Mouse (Mus musculus) thymus, postnatal 36 days (tissue): ENCODE results near the gene Eaf2.

Experiments
- DNase-seq, 2 experiments: peaks; one replicate each; pipeline ENCODE4 v3.0.0; 2022; ENCODE audit warnings: mixed read lengths in 2 of 2

Eaf2 gene

DNA sequence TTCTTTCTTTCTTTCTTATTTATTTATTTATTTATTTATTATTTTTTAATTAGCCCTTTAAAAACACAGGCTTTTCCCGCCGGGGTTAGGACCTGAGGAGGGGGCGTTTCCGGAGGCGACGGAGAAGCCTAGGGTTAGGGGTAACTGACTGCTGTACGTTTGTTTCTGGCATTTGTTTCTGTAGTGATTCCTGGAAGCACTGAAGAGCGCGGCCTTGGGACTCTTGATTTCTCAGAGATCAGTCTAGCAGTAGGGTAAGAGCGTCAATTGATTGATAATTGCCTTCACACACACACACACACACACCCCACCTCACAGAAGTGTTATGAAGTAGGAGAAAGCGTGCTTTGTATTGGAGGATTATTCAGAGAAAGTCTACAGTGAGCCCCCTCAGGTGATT is 46.0 kb downstream of the Eaf2 start:
- no peak for DNase-seq

DNA sequence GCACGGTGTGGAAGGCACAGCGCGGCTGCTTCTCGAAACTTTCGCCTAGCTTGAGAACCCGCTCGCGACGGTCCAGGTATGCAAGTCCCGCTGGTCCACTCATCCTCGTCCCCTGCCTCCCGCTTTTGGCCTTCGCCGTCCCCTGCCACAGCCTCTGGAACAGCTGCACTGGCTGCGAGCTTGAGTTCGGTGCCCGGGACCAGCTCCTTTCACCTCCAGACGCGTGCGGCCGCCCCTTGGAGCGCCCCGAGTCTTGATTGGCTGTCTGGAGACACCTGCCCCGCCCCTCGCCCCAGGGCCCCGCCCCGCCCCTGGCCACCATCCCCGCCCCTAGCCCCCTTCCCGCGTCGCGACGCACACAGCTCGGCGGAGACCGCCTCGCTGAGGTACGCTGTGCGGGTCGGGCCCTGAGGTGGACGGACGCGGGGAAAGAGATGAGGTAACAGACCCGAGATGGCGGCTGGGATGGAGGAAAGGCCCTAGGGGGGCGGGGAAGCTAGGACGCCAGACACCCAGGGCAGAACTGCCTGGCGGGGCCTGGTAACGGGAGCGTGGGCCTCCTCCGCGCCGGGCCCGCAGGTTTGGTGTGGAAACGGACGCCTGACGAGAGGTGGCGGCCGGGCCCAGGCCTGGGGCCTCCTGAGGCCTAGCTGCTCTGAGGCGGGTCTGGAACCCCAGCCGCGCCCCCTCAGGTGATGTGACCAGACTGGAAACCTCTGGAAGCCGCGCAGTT is 46.6 kb downstream of the Eaf2 start, which contains the start of gene Iqcb1:
Gene Iqcb1, plus strand, starts transcription at position 332 of the 733 bp plus-strand sequence.
- peak; percentile 86 to 88 for DNase-seq

DNA sequence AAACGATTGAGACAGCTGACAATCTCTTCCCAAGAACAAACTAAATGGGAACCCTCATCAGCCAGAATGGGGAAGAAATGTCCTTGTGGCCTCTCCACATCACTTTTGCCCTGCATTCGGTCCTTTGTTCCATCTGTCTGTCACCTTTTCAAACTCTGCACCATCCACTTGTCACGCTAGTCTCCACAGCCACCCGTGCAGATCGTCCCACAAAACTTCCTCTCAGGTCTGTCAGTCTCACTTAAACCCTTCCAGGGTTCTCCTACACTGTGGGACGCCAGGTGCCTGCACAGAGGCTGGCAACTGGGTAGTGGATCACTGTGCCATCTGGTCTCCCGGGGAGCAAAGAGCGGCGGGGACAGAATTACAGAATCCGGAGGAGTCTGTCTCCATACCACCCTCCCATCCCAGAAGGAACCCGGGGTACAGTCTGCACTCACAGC is 47.2 kb downstream of the Eaf2 start:
- no peak for DNase-seq

DNA sequence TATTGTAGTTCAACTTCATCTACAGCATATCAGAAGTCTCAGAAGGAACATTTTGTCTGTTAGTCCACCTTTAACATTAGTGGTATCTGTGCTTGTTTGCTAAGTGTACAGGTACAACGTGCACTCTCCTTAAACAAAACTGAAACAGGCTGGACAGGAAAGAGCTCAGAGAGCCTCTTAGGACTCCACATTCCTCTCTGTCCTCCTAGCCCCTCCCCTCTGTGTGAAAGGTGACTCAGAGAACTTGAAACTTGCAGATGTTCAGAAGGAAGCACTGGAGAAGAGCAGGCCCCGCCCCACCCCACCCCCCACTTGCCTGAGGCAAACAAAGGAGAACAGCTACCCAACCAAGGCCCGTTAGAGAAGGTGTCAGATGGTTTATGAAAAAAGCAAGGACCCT is 53.3 kb downstream of the Eaf2 start:
- DNase-seq: peak; percentile 12 to 40

DNA sequence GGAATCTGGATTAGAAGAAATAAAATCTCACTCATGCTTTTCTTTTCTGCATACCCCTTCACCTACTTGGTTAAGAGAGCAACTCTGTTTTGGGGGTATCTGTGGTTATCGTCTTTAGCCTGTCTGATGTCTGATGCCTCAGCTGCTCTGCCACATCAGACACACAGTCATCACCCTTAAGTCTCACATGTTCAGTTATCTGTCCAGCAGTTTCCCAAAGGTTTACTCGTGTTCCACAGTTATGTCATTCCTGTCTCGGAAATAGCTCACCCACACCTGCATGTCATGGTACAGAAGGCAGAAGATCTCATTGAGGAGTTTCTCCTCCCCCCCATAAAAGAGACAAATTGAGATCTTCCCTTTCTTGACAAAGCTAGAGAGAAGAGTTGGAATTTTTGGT is 54.1 kb downstream of the Eaf2 start:
- DNase-seq: no peak

DNA sequence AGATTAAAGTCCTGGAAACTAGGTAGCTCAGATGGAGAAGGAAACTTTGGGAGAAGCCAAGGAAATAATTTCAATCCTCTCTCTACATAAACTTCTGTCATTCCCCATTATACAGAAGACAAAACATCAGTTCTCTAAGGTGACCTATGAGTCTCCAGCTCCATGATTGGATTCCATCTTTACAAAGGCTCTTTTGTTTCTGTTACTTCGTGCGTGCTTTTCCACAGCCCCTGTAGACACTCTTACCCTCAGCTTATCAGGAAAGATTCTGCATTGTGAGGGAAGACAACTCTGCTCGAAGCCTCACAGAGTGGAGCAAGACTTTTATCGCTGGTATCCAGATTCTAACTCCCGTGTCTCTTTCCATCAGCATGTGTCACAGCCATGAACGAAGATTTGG is 54.8 kb downstream of the Eaf2 start:
- no peak for DNase-seq

DNA sequence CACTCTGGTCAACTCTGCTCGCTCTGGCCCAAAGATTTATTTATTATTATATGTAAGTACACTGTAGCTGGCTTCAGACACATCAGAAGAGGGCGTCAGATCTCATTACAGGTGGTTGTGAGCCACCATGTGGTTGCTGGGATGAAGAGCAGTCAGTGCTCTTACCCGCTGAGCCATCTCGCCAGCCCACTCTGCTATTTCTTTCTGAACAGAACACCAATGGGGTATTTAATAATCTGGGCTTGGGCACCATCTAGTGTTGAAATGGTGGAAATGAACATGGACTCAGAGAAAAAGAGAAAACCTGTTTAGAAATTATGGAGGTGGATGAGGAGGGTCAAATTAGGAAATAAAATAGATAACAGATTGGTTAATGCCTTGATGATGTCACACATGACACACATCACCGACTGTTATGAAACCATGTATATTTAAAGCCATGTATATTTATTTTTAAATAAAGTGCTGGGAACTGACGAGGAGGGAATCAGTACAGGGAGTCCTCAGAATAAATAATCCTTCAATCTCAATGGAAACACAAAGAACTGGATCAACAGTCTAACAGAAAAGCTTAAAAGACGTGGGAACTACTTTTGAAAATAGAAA is 57.4 kb downstream of the Eaf2 start:
- peak; percentile 43 to 56 for DNase-seq

DNA sequence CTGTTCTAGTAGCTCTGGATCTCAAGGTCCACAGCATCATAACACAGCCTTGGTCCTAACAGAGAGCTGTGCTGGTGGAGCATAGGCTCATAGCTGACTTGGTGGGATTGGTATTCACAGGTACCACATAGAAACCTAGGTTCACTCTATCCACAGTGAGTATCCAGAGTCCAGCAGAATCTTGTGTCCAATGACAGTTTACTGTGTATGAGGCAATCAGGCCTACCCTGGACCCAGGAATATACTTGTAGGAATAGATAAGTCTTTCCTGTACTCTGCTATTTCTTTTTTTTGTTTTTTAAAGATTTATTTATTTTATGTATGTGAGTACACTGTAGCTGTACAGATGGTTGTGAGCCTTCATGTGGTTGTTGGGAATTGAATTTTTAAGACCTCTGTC is 57.9 kb downstream of the Eaf2 start:
- DNase-seq: no peak

DNA sequence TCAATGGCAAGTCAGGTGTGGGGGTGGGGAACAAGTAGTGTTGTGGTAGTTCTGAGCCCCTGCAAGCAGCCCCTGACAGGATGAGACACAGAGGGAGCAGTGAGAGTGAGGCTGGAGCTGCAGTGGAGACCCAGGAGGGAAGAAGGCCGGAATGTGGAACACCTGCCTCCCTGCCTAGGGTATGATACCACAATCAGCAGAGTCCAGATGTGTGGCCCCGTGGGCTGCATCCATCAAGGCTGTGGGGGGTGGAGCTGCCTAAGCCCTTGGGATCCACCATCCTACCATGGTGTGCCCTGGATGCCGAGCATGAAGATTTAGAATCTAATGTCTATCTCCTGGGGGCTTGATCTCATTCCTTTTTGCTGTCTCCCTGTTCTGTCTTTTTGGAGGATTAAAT is 61.1 kb downstream of the Eaf2 start:
- no peak for DNase-seq

DNA sequence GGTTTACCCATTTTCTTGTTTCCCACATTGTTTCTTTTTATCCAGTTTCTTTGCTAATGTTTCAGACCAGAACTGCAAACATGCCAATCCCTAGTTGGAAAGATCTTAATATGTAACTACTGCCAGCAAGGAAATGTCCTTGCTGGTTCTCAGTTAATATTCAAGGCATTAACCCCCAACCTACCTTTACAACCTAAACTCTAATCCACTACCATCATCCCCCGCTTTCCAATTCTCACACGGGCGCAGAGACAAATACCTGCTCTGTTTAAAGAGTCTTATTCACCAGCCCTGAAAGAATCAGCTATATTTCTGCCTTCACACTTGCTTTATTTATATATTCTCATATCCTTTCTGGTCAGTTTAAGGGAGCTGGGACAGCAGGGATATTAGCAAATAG is 66.2 kb downstream of the Eaf2 start:
- no peak for DNase-seq

DNA sequence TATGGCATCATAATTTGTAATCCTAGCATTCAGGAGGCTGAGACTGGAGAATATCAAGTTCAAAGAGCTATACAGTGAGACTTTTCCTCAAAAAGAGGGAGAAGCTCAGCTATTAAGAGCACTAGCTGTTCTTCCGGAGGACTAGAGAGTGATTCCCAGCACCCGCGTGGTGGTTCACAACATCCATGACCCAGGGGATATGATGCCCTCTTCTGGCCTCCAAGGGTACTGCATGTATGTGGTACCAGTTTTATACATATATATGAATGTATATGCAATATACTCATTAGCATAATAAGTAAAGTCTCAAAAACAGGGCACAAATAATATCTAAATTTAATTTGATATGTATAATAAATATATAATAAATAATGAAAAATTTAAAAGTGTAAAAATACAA is 72.4 kb downstream of the Eaf2 start:
- no peak for DNase-seq

DNA sequence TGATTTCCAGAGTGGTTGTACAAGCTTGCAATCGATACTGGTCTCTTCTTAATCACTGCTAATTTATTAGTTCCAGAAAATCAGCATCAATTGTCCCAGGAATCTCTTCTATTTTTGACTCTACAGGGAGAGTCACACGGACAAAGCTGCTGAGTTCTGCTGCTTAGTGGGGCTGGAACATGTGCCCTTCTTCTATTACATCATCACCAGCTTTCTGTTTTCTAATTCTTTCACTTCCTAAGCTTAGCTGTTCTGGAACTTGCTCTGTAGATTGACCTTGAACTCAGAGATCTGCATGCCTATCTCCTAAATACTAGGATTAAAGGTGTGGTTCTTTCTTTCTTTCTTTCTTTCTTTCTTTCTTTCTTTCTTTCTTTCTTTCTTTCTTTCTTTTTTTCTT is 76.5 kb downstream of the Eaf2 start:
- DNase-seq: no peak

DNA sequence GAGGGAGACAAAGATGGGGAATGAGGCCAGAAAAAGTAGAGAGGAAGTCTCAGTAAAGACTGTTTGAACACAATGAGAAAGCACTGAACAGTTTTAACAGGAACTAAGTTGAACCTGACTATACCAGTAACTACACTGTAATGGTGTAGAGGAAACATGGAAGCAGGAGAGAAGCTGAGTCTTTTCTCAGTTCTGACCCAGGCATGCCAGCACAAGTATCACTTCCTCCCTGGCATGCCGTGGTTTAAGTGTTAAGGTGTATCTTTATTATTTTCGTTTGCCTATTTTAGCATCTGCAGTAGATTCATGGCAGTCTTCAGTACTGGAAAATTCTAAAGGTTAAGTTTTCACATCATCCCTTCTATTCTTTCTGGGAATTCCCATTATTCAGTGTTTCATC is 79.8 kb downstream of the Eaf2 start:
- no peak for DNase-seq

DNA sequence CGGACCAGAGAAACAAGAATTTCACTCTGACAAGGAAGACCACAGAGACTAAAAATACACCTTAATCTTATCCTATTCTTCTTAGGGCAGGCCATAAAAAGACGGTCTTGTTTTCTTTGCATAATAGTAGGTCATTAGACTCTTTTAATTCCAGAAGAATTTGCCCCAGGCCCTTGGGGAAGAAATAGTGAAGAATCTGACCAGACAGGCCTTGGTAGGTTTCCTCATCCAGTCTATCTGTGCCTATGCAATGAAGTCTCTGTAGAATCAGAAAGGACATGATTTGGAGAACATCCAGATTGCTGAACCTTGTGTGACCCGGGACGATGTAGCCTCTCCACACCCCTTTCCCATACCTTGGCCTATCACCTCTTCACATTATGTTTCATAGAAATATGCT is 84.6 kb downstream of the Eaf2 start:
- no peak for DNase-seq

DNA sequence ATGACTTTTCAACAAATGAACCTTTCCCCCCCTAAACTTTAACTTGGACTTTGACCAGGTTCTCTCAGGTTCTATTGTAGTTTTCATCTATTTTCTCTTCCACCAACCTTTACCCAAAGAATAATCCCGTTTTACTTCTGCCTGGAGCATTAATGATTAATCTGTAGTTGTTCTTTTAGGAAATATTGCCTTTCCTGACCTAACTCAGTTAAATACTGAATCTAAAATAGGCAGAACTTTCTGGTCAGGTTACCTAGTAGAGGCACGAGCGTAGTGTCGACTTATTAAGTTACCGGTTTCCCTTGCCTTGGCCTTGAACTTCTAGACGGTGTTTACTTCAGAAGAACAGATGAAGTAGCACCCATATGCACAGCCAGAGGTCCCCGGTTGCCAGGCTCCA is 88.3 kb downstream of the Eaf2 start:
- no peak for DNase-seq

DNA sequence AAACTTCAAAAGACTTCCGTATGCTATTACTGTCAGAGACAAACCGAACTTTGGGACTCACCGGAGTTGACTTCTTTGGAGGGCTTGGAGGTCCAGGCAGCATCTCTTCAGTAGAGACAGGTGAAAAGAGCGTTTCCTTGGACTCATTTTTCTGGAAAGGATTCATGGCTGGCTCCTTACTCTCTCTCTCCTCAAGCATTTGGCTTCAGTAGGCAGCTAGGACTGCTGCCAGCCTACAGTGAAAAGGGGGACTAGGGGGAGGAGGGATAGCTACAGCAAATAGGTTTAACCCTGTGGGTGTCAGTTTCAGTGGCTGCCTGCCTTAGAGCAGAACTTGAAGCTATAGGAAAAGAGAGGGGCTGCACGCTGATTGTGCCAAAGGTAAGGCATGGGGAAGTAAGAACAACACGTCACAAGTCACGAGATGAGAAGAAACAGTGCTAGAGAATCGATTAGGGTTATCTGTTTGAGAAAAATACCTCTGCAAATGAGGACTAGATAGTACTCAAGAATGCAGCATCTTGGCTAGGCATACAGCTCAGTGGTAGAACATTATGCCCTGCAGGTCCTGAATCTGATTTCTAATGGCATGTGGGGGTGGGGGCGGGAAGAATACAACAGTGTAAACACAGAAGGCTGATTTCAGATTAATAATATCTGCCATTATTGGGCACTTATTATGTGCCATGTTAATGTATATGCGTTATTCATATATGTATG is 90.0 kb downstream of the Eaf2 start, which contains the start of gene Slc15a2:
Gene Slc15a2, minus strand, starts transcription at position 369 of the 720 bp plus-strand sequence.
- no peak for DNase-seq

DNA sequence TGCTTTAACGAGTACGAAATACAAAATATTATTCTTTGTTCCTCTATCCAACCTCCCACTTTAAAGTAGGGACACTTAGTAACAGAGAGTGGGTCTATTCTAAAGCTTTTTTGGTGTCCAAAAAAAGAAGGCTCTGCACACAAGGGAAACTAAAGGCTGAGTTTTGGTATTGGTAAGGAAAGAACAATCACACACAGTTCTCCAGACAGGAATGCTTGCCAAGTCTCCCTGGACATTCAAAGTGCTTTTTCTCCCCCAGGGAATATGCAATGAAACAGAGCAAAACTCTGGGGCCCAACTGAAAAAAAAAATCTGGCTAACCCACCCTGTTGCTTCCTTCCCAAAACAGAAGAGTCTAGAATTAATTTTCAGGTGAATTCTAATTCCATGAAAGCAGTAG is 90.7 kb downstream of the Eaf2 start:
- DNase-seq: no peak

DNA sequence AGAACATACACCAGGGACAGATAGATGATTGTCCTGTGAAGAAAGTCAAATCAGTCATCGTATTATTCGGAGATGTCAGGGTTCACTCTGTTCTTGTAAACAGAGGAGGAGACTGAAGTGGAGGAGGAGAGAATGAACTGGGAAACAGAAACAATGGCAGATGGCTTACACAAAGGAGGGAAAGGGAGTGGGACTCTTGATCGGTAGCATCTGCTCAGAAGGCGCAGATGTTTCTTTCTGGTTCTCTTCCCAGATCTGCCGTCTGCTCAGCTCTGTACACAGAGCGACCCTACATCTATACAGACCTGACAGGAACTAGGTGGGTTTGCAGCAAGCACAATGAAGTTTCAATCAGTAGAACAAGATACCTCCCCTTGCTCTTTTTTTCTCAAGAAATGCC is 99.1 kb downstream of the Eaf2 start:
- DNase-seq: no peak

DNA sequence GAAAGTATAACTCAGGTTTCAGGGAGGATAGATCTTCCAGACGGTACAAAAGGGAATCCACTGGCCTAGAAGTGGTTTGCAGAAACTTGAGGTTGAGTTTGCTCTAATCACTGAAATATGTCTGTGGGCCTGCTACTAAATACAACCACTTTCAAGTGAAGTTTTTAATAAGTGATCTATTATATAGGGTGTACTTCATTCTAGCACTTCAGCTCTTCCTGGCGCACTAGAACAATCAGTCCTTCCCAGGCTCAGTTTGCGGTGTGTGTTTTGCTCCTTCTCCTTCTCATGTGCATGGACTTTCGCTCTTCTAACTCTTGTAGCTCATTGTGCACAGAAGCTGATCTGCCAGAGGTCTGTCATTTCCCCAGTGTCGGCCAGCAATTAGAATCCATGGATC is 101.8 kb downstream of the Eaf2 start:
- no peak for DNase-seq

DNA sequence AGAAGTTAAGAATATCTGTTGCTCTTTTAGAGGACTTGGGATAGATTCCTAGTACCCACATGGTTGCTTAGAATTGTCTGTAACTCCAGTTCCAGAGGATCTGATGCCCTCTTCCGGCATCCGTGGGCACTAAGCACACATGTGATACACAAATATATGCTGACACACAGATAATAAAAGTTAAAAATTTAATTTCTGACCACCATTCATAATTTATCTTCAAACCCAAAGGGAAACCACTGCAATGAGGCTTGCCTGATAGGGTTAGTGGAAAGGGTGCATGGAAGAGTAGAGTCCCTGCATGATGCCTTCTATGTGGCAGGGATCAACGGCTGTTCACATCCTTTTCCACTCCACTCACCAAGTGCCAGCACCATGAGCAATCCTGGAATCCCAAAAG is 103.1 kb downstream of the Eaf2 start:
- no peak for DNase-seq

DNA sequence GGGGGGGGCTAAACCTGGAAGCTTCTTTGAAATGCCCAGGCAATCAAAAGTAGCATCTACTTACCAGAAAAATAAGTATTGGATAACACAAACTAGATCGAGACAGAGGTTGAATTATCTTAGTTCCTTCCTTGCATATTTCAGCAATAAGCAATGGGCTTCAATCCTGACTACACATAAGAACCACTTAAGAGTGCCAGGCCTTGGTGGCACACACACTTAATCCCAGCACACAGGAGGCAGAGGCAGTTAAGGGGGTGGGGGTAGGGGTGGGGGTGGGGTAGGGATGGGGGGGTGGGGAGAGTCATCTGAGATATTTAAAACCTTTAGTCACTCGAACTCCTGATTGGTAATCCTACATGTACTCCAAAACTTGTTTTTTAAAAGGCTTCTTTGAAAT is 103.6 kb downstream of the Eaf2 start:
- DNase-seq: no peak

DNA sequence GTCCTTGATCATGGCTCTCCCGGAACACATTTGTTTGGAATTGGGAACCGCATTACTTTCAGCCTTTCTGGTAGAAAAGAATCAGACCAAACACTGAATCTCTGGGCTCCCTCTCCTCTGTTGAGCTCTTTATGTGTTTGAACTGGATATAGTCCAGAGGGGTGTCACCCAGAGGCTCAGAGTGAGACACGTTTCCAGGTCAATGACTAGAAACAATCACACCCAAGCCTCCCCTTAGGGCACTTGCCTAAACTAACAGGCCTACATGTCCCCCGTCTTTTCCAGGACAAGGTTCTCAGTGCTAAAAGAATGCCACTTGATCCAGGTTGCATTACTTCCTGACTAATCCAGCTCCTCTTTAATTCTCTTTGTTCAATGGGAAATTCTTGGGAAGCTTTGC is 104.0 kb downstream of the Eaf2 start:
- DNase-seq: no peak

DNA sequence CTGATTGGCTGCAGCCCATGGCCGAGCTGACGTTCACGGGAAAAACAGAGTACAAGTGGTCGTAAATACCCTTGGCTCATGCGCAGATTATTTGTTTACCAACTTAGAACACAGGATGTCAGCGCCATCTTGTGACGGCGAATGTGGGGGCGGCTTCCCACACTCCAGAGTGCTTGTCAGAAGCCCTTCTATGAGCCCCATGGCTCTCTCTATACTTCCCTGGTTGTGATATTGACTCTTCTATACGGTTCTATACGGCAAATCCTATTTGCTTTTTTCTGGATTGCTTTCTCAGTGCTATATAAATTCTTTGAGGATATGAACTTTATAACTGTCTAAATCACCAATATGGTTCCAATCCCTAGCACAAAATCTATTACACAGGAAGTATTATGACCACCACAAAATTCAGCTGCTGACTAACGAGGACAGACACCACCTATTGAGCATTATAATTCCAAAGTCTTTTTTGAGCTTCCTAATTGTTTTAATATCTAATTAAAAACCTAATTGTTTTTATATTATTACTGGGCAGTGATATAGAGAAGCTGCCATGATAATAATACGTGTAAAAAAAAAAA is 104.5 kb downstream of the Eaf2 start:
- no peak for DNase-seq

DNA sequence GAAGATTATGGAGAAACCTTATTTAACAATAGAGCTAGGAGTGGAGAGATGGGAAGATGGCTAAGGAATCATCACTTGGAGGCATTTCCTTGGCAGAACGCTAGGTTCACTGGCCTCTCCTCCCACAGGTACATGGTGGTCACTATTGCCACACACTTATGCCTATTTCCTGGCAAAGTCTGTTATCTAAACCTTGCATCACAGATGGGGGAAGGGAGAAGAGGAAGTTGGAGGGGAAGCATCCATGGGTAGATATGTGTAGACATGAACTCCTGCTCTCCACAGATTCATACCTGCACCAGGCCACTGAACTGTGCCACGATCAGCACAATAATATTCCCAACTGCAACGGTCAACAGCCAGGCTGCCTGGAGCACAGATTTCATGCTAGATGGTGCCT is 122.8 kb downstream of the Eaf2 start:
- DNase-seq: no peak
